Mouse (Mus musculus) 3T3-L1 (cell line): ENCODE data around the gene Cyp4f13.

Experiments
- DNase-seq: peaks from one replicate; pipeline ENCODE4 v3.0.0-alpha.2; 2015; ENCODE audit warnings: low read depth, low spot score

Cyp4f13 gene

DNA sequence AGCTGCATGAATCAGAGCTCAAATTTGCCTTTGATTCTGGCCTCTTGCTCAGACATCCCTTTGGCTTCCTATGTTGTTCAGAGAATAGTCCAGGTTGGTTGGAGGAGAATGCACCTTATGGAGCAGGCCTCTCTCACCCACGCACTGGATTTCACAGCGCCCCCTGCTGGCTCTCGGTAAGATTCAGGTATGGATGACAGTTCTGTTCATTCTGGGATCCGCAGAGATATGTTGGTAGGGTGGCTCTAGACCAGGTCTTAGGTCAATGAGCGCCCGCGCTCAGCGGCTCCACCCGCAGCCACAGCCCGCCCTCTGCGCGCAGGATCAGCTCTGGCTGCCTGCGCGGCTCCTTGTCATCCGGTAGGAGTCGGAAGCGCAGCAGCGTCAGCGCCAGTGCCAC, 42.0 kb downstream of the Cyp4f13 start:
- peak; percentile 38 for DNase-seq

DNA sequence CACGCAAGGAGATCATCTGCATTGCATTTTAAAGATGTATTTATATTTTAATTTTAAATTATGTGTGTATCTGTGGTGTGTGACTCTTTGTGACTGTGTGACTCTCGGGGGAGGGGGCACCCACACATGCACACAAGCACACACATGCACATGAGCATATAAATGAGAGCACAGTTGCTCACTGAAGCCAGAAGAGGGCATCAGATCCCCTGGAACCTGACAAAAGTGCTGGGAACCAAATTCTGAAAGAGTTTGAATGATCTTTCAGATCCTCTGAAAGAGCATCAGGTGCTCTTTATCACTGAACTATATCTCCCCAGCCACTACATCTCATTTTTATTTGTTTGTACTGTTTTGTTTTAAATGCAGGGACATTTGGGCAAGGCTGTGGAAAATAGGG, 42.8 kb downstream of the Cyp4f13 start:
- peak; percentile 34 for DNase-seq

DNA sequence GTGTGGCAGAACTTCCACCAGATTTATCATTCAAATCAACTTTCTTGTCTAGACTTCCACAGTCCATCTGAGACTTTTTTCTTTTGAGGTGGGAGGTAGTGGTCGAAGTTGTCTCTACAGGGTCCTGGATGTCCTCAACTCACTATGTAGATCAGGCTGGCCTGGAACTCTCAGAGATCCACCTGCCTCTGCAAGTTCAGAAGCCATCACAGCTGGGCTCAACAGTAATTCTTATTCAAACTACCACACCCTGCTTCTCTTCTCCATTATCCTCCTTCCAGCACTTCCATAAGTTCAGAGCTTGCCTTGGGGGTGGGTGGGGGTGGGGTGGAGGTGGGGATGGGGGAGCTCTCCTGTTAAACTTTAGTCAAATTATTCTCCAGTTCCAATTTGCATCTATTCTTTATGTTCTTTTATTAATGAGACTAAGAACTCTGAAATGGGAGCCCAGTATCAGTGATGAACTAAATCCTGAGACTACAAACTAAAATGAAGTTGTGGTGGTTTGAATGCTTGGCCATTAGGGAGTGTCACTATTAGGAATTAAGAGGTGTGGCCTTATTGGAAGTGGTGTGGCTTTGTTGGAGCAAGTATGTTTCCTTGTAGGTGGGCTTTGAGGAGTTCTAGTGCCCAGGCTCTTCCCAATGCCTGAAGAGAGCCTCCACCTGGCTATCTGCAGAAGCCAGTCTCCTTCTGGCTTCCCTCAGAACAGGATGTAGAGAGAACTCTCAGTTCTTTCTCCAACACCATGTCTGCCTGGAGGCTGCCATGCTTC, 45.3 kb downstream of the Cyp4f13 start:
- no peak for DNase-seq

DNA sequence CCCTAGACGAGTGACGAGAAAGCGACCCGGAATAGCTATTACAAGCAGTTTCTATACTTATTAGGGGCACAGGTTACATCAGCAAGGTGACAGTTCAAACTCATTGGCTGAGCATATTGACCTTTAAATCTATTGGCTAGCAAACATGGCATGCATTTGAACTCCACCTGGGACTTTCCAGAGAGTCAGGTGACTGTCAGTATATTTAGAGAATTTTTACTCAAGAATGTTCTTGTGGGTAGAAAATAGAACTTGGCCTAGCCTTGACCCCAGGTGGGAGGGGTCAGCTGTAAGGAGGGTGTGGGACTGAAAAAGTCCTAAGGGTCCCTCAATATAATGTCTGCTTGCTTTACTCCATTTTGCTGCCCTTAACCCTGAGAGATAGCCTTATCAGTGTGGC, 51.8 kb downstream of the Cyp4f13 start:
- no peak for DNase-seq

DNA sequence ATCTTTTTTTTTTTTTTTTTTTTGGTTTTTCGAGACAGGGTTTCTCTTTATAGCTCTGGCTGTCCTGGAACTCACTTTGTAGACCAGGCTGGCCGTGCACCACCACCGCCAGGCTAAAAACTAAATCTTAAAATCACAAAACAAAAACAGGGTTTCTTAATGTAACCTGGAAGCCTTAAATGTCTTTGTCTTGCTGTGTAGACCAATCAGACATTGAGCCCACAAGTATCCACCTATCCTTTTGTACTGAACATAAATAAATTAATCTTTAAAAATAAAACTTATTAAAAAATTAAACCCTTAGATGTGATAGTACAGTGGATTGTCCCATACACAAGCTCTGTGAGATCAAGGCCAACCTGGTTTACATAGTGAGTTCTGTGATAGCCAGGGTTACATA, 53.3 kb downstream of the Cyp4f13 start:
- DNase-seq: no peak

DNA sequence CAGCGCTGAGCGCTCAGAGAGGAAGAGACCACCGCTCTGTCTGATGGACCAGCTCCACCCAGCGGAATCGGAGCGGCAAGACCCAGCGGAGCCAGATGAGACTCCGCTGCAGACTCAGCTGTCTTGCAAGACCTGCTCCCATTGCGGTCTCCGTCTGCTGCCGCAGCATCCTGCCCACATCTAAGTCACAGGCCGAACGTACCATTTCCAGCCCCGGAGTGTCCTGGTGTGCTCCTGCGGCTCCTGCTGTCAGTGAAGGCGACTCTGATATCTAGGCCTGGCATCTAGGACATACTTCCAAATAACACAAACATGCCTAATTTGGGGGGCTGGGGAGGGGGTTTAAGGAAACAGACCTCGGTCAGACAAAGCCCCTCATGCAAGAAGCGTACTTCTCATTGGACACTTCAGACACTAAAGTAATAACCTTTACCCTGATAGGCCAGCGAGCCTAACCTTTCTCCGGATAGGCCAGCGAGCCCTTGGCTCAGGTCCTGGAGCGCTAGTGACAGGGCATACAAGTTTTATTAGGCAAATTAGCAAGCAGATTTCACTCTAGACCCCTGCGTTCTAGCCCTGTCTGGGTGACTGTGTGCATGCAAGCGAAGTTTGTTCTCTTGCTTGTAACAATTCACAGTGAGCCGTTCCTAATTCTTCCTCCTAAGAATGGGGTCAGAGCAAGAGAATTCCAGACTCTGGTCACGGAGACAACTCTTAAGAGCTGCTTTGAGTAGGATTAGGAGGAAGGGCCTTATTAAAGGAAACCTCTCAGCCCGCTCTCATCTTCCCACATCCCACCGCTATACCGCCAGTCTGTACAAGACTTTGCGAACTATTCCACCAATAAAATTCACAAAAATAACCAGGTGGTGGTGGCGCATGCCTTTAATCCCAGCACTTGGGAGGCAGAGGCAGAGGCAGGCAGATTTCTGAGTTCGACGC, 55.7 kb downstream of the Cyp4f13 start, which contains the start of gene Zfp870:
Gene Zfp870 (minus strand): TSS at position 404 of the 942 bp plus-strand sequence.
- peak; percentile 95 for DNase-seq

DNA sequence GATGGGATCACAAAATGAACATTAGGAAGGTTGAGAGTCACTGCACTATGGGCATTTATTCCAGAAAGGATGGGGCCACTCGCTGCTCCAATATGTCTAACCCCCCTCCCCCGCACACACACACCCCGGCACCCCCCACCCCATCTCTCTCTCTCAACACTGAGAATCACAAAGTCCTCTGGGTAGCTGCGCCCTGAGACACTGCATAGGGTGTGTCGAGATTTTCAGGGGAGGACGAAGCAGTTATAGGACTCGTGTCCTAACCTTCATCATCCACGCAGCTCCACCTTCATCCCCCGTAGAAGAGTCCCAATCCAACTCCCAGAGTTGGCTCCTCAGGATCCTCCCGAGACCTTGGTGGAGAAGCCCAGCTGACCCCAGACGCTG, 56.4 kb downstream of the Cyp4f13 start:
- no peak for DNase-seq

DNA sequence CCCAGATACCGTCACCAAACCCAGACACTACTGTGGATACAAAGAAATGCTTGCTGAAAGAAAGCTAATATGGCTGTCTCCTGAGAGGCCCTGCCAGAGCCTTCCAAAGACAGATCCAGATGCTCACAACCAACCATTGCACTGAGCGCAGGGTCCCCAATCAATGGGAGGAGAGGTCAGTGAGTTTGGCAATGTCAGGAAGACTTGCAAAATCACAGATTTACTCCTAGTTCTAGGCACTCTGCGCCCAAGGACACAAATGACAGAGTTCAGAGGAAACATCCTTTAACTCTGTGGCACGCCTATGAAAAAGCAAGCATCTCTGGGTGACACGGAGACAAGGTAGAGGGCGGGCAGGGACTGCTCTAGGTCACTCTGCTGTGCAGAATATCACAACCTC, 57.6 kb downstream of the Cyp4f13 start:
- DNase-seq: no peak

DNA sequence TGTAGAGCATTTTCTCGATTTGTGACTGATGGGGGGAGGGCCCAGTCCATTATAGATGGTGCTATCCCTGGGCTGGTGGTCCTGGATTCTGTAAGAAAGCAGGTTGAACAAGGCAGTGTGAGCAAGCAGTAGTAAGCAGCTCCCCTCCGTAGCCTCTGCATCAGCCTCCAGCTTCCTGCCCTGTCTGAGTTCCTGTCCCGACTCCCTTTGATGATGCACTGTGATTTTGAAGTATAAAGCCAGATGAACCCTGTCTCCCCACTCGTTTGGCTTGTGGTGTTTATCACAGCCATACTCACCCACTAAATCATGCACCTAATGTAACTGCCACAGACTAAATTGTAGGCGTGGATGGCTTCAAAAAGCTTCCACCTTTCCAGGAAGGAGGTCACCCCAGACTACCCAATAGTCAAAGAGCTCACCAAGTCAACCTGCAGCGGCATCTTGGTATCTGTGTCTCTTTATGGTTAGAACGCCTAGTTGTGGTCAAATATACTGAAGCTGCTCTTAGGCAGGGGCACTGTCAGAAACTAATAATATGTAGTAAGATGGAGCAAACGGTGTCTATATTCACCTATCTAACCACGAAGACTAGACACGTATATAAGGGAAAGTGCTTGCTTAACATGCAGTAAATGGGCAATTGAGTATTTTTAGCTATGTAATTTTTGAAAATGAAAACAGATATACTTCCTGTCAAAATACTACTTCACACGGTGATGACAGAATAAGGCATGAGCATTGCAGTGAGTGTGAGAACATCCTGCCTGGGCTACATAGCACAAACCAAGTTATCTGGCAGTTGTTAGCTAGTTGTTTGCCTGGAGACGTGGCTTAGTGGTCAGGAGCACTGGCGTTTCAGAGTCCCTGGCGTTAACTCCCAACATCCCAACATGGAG, 66.6 kb downstream of the Cyp4f13 start:
- no peak for DNase-seq

DNA sequence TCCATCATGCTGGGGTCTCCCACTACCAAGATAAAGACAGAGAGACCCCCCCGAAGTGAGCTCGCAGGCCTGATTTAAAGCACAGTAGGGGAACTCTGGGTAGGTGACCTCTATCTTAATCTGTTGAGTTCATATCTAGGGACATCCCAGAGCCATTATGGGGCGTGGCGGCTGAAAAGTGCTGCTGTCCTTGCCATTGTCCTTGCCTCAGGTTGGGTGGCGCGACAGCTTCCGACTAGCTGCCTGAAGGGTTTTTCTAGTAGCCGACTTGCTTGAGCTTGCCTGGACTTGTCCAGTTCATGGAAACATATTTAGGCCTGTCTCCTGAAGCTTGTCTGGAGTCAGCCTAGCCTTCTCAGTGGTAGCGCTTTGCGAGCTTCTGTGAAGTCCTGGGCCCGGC, 68.4 kb downstream of the Cyp4f13 start:
- no peak for DNase-seq

DNA sequence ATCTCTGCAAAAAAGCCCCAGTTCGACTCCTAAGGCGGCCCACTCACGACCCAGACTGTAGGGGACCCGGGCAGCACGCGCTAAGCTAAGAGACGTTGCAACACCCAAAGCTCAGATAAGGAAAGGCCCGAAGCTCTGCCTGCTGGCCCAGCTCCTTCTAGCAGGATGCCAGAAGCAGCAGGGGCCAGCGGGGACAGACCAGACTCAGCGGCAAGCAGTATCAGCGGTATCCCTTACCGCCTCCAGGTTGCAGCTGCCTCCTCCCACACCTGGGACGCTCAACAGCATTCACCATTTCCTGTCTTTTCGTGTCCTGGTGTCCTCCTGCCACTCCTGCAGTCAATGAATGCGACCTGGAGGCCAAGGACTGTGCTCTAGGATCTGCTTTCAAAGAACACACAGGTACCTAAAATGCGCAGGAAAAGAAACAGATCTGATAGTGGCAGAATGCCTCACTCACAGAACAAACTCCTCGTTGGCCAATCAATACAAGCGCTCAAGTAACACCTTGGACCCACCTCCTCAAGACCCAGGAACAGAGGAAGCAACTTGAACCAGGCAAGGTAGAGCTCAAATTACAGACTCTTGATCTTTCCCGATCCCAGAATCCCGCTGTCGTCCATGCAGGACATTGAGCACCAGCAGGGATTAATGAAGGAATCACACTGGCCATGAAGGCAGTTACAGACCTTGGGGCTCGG, 69.6 kb downstream of the Cyp4f13 start:
- DNase-seq: no peak
